In the genomic region with DNA sequence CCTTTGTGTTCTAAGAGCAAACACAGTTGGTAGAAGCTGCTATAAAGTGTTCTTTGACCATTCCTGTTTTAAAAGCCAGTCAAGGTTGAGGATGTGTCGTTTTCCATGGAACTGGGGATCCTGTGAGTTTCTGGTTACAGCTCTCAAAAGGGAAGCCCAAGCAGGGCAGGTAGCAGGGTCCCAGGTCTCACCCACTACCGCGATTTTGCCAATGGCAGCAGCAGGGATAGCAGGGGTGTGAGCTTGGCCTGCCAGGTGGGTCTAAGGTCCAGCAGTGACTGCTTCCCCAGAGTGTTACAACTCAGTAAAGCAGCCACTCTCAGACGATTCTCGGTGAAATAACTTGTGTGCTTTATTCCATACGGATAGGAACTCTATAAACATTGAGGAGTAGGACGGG, we compare ENCODE assay signal across 29 mouse cellular contexts. TPM values are rescaled to one million over a fixed set of nuclear protein-coding genes. Genes with fewer than 3 reads are reported as not detected.
A peak's percentile ranks its signal among the peaks of the same experiment; 100 is the strongest.
DNase-seq lines count a peak whose midpoint lies in the region; ATAC-seq and TF ChIP-seq lines count a peak whose summit lies in the region.
"Had no signal": no experiment of that assay in that cellular context is flagged by ENCODE, and none has a peak within 500 bp of the region (broad histone marks: within the 10 kb centered on the region; RNA-seq: fewer than 3 reads in every experiment).

No protein-coding gene starts in this region.

- TF ChIP-seq CTCF in kidney, postnatal 0 days (IDR thresholded peaks at IDR 0.05; ENCODE audit: low read depth), result no peak

- peak overlapping the region; percentile 80 for H3K27ac ChIP-seq in forebrain, embryonic 13.5 days
- no peak overlapping the region for H3K27ac ChIP-seq in forebrain, embryonic 12.5 days
- peak overlapping the region; percentile 37; the same call in 1 of the 2 replicates for H3K27ac ChIP-seq in hindbrain, embryonic 13.5 days
- H3K27ac ChIP-seq in hindbrain, embryonic 12.5 days, result no peak overlapping the region
- H3K27ac ChIP-seq in kidney, postnatal 0 days, result peak overlapping the region; percentile 47; the same call in 1 of the 2 replicates
- H3K27ac ChIP-seq in neural tube, embryonic 13.5 days (replicated peaks), result peak overlapping the region; percentile 59
- H3K27ac ChIP-seq: embryonic facial prominence, embryonic 13.5 days; hindbrain, embryonic 15.5 days; limb, embryonic 10.5 days; limb, embryonic 15.5 days; macrophage; stomach, postnatal 0 days had no signal

- H3K9ac ChIP-seq in forebrain, embryonic 13.5 days, result no peak overlapping the region
- no peak overlapping the region for H3K9ac ChIP-seq in forebrain, embryonic 12.5 days
- no peak overlapping the region for H3K9ac ChIP-seq in hindbrain, embryonic 13.5 days
- no peak overlapping the region for H3K9ac ChIP-seq in hindbrain, embryonic 12.5 days
- H3K9ac ChIP-seq in kidney, postnatal 0 days (ENCODE audit: low read depth, low read length), result no peak overlapping the region
- no peak overlapping the region for H3K9ac ChIP-seq in neural tube, embryonic 13.5 days
- H3K9ac ChIP-seq: embryonic facial prominence, embryonic 13.5 days; hindbrain, embryonic 15.5 days; limb, embryonic 15.5 days had no signal

- H3K4me1 ChIP-seq in forebrain, embryonic 13.5 days, result peaks cover 26% of the 10 kb centered on the region
- H3K4me1 ChIP-seq in forebrain, embryonic 12.5 days, result peaks cover 4% of the 10 kb centered on the region
- peaks cover 18% of the 10 kb centered on the region for H3K4me1 ChIP-seq in hindbrain, embryonic 13.5 days (replicated peaks)
- H3K4me1 ChIP-seq in hindbrain, embryonic 12.5 days, result peaks cover 9% of the 10 kb centered on the region
- H3K4me1 ChIP-seq in kidney, postnatal 0 days (replicated peaks; ENCODE audit: insufficient read depth, low read length), result peaks cover 15% of the 10 kb centered on the region; the same call in 1 of the 2 replicates
- H3K4me1 ChIP-seq in neural tube, embryonic 13.5 days (replicated peaks), result peaks cover 26% of the 10 kb centered on the region
- H3K4me1 ChIP-seq: limb, embryonic 10.5 days; limb, embryonic 15.5 days had no signal

- no peaks in the 10 kb centered on the region for H3K9me3 ChIP-seq in forebrain, embryonic 13.5 days (replicated peaks)
- no peaks in the 10 kb centered on the region for H3K9me3 ChIP-seq in forebrain, embryonic 12.5 days
- H3K9me3 ChIP-seq in hindbrain, embryonic 13.5 days, result no peaks in the 10 kb centered on the region
- no peaks in the 10 kb centered on the region for H3K9me3 ChIP-seq in hindbrain, embryonic 12.5 days (replicated peaks)
- H3K9me3 ChIP-seq in kidney, postnatal 0 days (replicated peaks; ENCODE audit: low read length), result no peaks in the 10 kb centered on the region
- no peaks in the 10 kb centered on the region for H3K9me3 ChIP-seq in neural tube, embryonic 13.5 days
- H3K9me3 ChIP-seq: embryonic facial prominence, embryonic 13.5 days; hindbrain, embryonic 15.5 days; limb, embryonic 10.5 days; limb, embryonic 15.5 days had no signal

- H3K36me3 ChIP-seq in forebrain, embryonic 13.5 days (ENCODE audit: poor library complexity, severe bottlenecking), result no peaks in the 10 kb centered on the region
- H3K36me3 ChIP-seq in forebrain, embryonic 12.5 days (replicated peaks), result no peaks in the 10 kb centered on the region
- H3K36me3 ChIP-seq in hindbrain, embryonic 13.5 days, result no peaks in the 10 kb centered on the region
- no peaks in the 10 kb centered on the region for H3K36me3 ChIP-seq in hindbrain, embryonic 12.5 days
- no peaks in the 10 kb centered on the region for H3K36me3 ChIP-seq in kidney, postnatal 0 days (ENCODE audit: insufficient read depth, low read length)
- no peaks in the 10 kb centered on the region for H3K36me3 ChIP-seq in neural tube, embryonic 13.5 days
- H3K36me3 ChIP-seq: embryonic facial prominence, embryonic 13.5 days; hindbrain, embryonic 15.5 days; limb, embryonic 10.5 days; limb, embryonic 15.5 days had no signal

- no peak overlapping the region for H3K4me3 ChIP-seq in forebrain, embryonic 13.5 days
- no peak overlapping the region for H3K4me3 ChIP-seq in forebrain, embryonic 12.5 days (replicated peaks)
- no peak overlapping the region for H3K4me3 ChIP-seq in hindbrain, embryonic 13.5 days
- no peak overlapping the region for H3K4me3 ChIP-seq in hindbrain, embryonic 12.5 days
- H3K4me3 ChIP-seq in kidney, postnatal 0 days (replicated peaks; ENCODE audit: low read depth, low read length), result no peak overlapping the region
- no peak overlapping the region for H3K4me3 ChIP-seq in neural tube, embryonic 13.5 days
- H3K4me3 ChIP-seq: embryonic facial prominence, embryonic 13.5 days; hindbrain, embryonic 15.5 days; limb, embryonic 10.5 days; limb, embryonic 15.5 days had no signal

- no peak overlapping the region for H3K4me2 ChIP-seq in forebrain, embryonic 13.5 days
- H3K4me2 ChIP-seq in forebrain, embryonic 12.5 days, result no peak overlapping the region
- H3K4me2 ChIP-seq in hindbrain, embryonic 13.5 days, result no peak overlapping the region
- H3K4me2 ChIP-seq in hindbrain, embryonic 12.5 days (replicated peaks), result no peak overlapping the region
- no peak overlapping the region for H3K4me2 ChIP-seq in kidney, postnatal 0 days (ENCODE audit: low read length)
- H3K4me2 ChIP-seq in neural tube, embryonic 13.5 days, result no peak overlapping the region
- H3K4me2 ChIP-seq: embryonic facial prominence, embryonic 13.5 days; heart, embryonic 11.5 days; hindbrain, embryonic 15.5 days; limb, embryonic 15.5 days had no signal

- 90% methylated on average over 7 of the region's 7 CpGs for WGBS in forebrain, embryonic 13.5 days
- 87% methylated on average over 7 of the region's 7 CpGs for WGBS in forebrain, embryonic 12.5 days
- WGBS in hindbrain, embryonic 13.5 days, result 86% methylated on average over 7 of the region's 7 CpGs
- WGBS in hindbrain, embryonic 12.5 days, result 83% methylated on average over 7 of the region's 7 CpGs
- WGBS in kidney, postnatal 0 days, result 42% methylated on average over 7 of the region's 7 CpGs
- WGBS in neural tube, embryonic 13.5 days, result 75% methylated on average over 7 of the region's 7 CpGs

- no peak for ATAC-seq in forebrain, embryonic 13.5 days
- no peak for ATAC-seq in forebrain, embryonic 12.5 days (ENCODE audit: low FRiP score)
- no peak for ATAC-seq in hindbrain, embryonic 13.5 days (ENCODE audit: low FRiP score)
- ATAC-seq in hindbrain, embryonic 12.5 days (ENCODE audit: low FRiP score), result no peak
- ATAC-seq in kidney, postnatal 0 days (replicated peaks; ENCODE audit: low FRiP score, low read depth), result no peak
- ATAC-seq in neural tube, embryonic 13.5 days (ENCODE audit: low read depth), result no peak
- ATAC-seq: activated CD4-positive, CD25-positive, alpha-beta regulatory T cell, adult 4 months; inflammation-experienced regulatory T-cells, adult 6 months had no signal

- no peaks in the 10 kb centered on the region for H3K27me3 ChIP-seq in forebrain, embryonic 13.5 days
- no peaks in the 10 kb centered on the region for H3K27me3 ChIP-seq in forebrain, embryonic 12.5 days
- H3K27me3 ChIP-seq in hindbrain, embryonic 13.5 days, result no peaks in the 10 kb centered on the region
- no peaks in the 10 kb centered on the region for H3K27me3 ChIP-seq in hindbrain, embryonic 12.5 days
- H3K27me3 ChIP-seq in kidney, postnatal 0 days (ENCODE audit: insufficient read depth, low read length), result no peaks in the 10 kb centered on the region
- no peaks in the 10 kb centered on the region for H3K27me3 ChIP-seq in neural tube, embryonic 13.5 days
- H3K27me3 ChIP-seq: CH12.LX; embryonic facial prominence, embryonic 13.5 days; hindbrain, embryonic 15.5 days; limb, embryonic 15.5 days had no signal

- DNase-seq in kidney, postnatal 0 days (ENCODE audit: low spot score), result no peak
- no peak for DNase-seq in kidney, postnatal 36 days
- no peak for DNase-seq in neural tube, embryonic 10.5 days (ENCODE audit: extremely low spot score, low spot score)
- DNase-seq: adrenal gland, adult 2 months; adrenal gland, postnatal 36 days; gastrocnemius, postnatal 10 days; heart, postnatal 4 days; kidney, adult 8-10 months; layer of hippocampus, adult 9-11 months; lung, adult 2 months; midbrain, embryonic 14.5 days; right cerebral cortex, postnatal 4 days; thymus, adult 2 months; thymus, postnatal 36 days had no signal

RNA-seq across cellular contexts. Expression of a gene that starts 22.6 kb away (rescaled TPM):
- 8.6 and 9.1 TPM in 2 replicates for polyA plus RNA-seq in forebrain, embryonic 13.5 days (2015; fragmentation: Nextera tagmentation; extraction: Ambion mirVana)
- 19.2 and 19.3 TPM in 2 replicates for polyA plus RNA-seq in forebrain, embryonic 12.5 days (2016; fragmentation: Nextera tagmentation; extraction: Ambion mirVana)
- polyA plus RNA-seq in hindbrain, embryonic 13.5 days (2015; fragmentation: Nextera tagmentation; extraction: Ambion mirVana), result 6.0 and 6.5 TPM in 2 replicates
- polyA plus RNA-seq in hindbrain, embryonic 12.5 days (2016; fragmentation: Nextera tagmentation; extraction: Ambion mirVana), result 18.5 and 19.2 TPM in 2 replicates
- 18.5 and 23.9 TPM in 2 replicates for polyA plus RNA-seq in kidney, postnatal 0 days (2015; fragmentation: Nextera tagmentation; extraction: Ambion mirVana)
- 7.3 and 8.1 TPM in 2 replicates for polyA plus RNA-seq in neural tube, embryonic 13.5 days (2015; fragmentation: Nextera tagmentation; extraction: Ambion mirVana)

RNA-seq across cellular contexts. Expression of a gene that starts 23.0 kb away (rescaled TPM):
- polyA plus RNA-seq in forebrain, embryonic 13.5 days (2015; fragmentation: Nextera tagmentation; extraction: Ambion mirVana), result 75.7 and 82.8 TPM in 2 replicates
- polyA plus RNA-seq in forebrain, embryonic 12.5 days (2016; fragmentation: Nextera tagmentation; extraction: Ambion mirVana), result 78.2 and 81.8 TPM in 2 replicates
- polyA plus RNA-seq in hindbrain, embryonic 13.5 days (2015; fragmentation: Nextera tagmentation; extraction: Ambion mirVana), result 96.1 and 98.2 TPM in 2 replicates
- polyA plus RNA-seq in hindbrain, embryonic 12.5 days (2016; fragmentation: Nextera tagmentation; extraction: Ambion mirVana), result 76.1 and 86.7 TPM in 2 replicates
- polyA plus RNA-seq in kidney, postnatal 0 days (2015; fragmentation: Nextera tagmentation; extraction: Ambion mirVana), result 64.5 and 64.7 TPM in 2 replicates
- 104 and 119 TPM in 2 replicates for polyA plus RNA-seq in neural tube, embryonic 13.5 days (2015; fragmentation: Nextera tagmentation; extraction: Ambion mirVana)

Comparison
In these comparisons a context has a peak if more than half of its experiments do, and no peak if none do; other contexts are left out.
1. H3K27ac ChIP-seq: peak in forebrain, embryonic 13.5 days (single experiment), hindbrain, embryonic 13.5 days (single experiment), kidney, postnatal 0 days (single experiment) and neural tube, embryonic 13.5 days (single experiment); none in forebrain, embryonic 12.5 days (single experiment) and hindbrain, embryonic 12.5 days (single experiment).